Mouse (Mus musculus): ENCODE data around the gene Gm8764.

DNA sequence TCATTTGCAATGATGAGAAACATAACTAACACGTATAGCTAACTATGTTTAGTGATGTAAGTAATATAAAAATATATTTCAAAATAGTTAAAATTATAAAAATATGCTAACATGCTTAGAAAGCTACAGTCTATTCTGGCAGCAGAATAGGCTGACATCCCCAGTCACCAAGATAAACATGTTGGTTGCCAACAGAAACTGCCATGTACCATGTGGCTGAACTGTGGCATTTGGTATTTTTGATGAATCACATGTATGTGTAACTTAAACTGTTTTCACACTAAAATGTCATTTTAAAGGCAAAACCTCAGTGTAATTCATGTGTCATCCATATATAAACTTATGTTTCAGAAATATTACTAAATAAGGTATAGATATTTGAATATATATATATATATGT, 49.8 kb downstream of the Gm8764 start:
- TF ChIP-seq CTCF (IDR thresholded peaks at IDR 0.05; ENCODE audit: insufficient read depth, low read depth, low read length) (no peak), POLR2A (IDR thresholded peaks at IDR 0.05; ENCODE audit: insufficient read depth, low read depth, low read length) (no peak)
